Mouse (Mus musculus): ENCODE data around the gene Pcgf2. TPM values are rescaled to one million over a fixed set of nuclear protein-coding genes. Genes with fewer than 3 reads are reported as not detected.
"Not testable (repeated sequence)": the region's sequence is repeated elsewhere in the genome, so short reads cannot be mapped to it uniquely, and the experiment has no call there.

Pcgf2 gene
- total RNA-seq, 2 experiments from 2014 or later: 0.96 to 2.3 TPM

- DNase-seq (ENCODE audit: low spot score): no peak
Observed at GRCm38 (mm10) chr11:97717369-97718280, 17.3 kb upstream of the Pcgf2 start.

- peak; percentile 59 for DNase-seq (ENCODE audit: low spot score)
Observed at GRCm38 (mm10) chr11:97716021-97716420, 15.7 kb upstream of the Pcgf2 start.

- peak; percentile 77 for DNase-seq (ENCODE audit: low spot score)
Observed at GRCm38 (mm10) chr11:97714784-97715760, 14.8 kb upstream of the Pcgf2 start.

GRCm38 (mm10) chr11:97714356-97714755 lies 14.1 kb upstream of the Pcgf2 start:
- DNase-seq (ENCODE audit: low spot score): no peak

GRCm38 (mm10) chr11:97713896-97714295 lies 13.6 kb upstream of the Pcgf2 start:
- DNase-seq (ENCODE audit: low spot score): peak; percentile 86

- peak; percentile 85 for DNase-seq (ENCODE audit: low spot score)
Observed at GRCm38 (mm10) chr11:97712286-97712685, 12.0 kb upstream of the Pcgf2 start.

GRCm38 (mm10) chr11:97711200-97711900 lies 11.1 kb upstream of the Pcgf2 start:
- no peak for DNase-seq (ENCODE audit: low spot score)

GRCm38 (mm10) chr11:97710067-97710466 lies 9.8 kb upstream of the Pcgf2 start:
- DNase-seq (ENCODE audit: low spot score): not testable (repeated sequence)

GRCm38 (mm10) chr11:97703039-97703826 lies 2.9 kb upstream of the Pcgf2 start, which contains the start of gene Psmb3:
Gene Psmb3 (plus strand): TSS chr11:97703399.
- DNase-seq (ENCODE audit: low spot score): peak; percentile 100

- DNase-seq (ENCODE audit: low spot score): peak; percentile 93
Observed at GRCm38 (mm10) chr11:97702393-97702745, 2.1 kb upstream of the Pcgf2 start.

GRCm38 (mm10) chr11:97701581-97702392 lies 1.5 kb upstream of the Pcgf2 start:
- no peak for DNase-seq (ENCODE audit: low spot score)

GRCm38 (mm10) chr11:97700746-97701580 lies 666 bp upstream of the Pcgf2 start:
- DNase-seq (ENCODE audit: low spot score): no peak

GRCm38 (mm10) chr11:97699626-97700002 lies 683 bp downstream of the Pcgf2 start:
- peak; percentile 81 for DNase-seq (ENCODE audit: low spot score)

- DNase-seq (ENCODE audit: low spot score): peak; percentile 64
Observed at GRCm38 (mm10) chr11:97698741-97699611, 1.3 kb downstream of the Pcgf2 start.

GRCm38 (mm10) chr11:97697891-97698529 lies 2.3 kb downstream of the Pcgf2 start:
- no peak for DNase-seq (ENCODE audit: low spot score)

GRCm38 (mm10) chr11:97697199-97697890 lies 3.0 kb downstream of the Pcgf2 start:
- DNase-seq (ENCODE audit: low spot score): no peak

- no peak for DNase-seq (ENCODE audit: low spot score)
Observed at GRCm38 (mm10) chr11:97696669-97697068, 3.6 kb downstream of the Pcgf2 start.

Data from gastrocnemius, adult 18-20 months (tissue).